Mouse (Mus musculus): Measurements from ENCODE around the gene Abat.

GRCm38 (mm10) chr16:8535411-8535810 is 22.2 kb downstream of the Abat start:
- no peak for TF ChIP-seq ZNF384 (IDR thresholded peaks at IDR 0.05; ENCODE audit: low read depth, low read length)
- no peak for TF ChIP-seq ZC3H11A (IDR thresholded peaks at IDR 0.05; ENCODE audit: borderline replicate concordance, low read depth, low read length)
- TF ChIP-seq MAFK (IDR thresholded peaks at IDR 0.05; ENCODE audit: insufficient read depth, low read depth, low read length): no peak
- no peak for TF ChIP-seq HCFC1 (IDR thresholded peaks at IDR 0.05; ENCODE audit: borderline replicate concordance, insufficient read depth, low read length)
